Mouse (Mus musculus) embryonic fibroblast, embryonic 13.5 days (primary cell): ENCODE measurements around the gene Nptx1. TPM values are rescaled to one million over a fixed set of nuclear protein-coding genes. Genes with fewer than 3 reads are reported as not detected.

Experiments
- H3K27ac ChIP-seq: 2 replicates; pipeline ENCODE4 v1.5.1; 2012; ENCODE audit warnings: low read length, control low read depth, inconsistent platforms; ENCODE audit not compliant: insufficient read depth
- H3K4me1 ChIP-seq: 2 replicates; pipeline ENCODE4 v1.6.1; 2011; ENCODE audit warnings: low read length; ENCODE audit not compliant: control insufficient read depth, insufficient read depth
- H3K4me3 ChIP-seq: 2 replicates; pipeline ENCODE4 v1.5.1; 2011; ENCODE audit warnings: mild to moderate bottlenecking, control low read depth, low read length; ENCODE audit not compliant: insufficient read depth
- CTCF ChIP-seq: IDR thresholded peaks from 2 replicates; pipeline ENCODE4 v1.5.1; 2011; ENCODE audit warnings: mild to moderate bottlenecking, control low read depth, low read length, moderate library complexity, borderline replicate concordance; ENCODE audit not compliant: insufficient read depth
- POLR2A ChIP-seq: IDR thresholded peaks from 2 replicates; pipeline ENCODE4 v1.6.1; 2011; ENCODE audit warnings: low read depth, mild to moderate bottlenecking, control low read depth, low read length, moderate library complexity
- polyA plus RNA-seq: library from polyadenylated mRNA; stranded (reverse); fragments of >200 nt; gene quantifications from 2 replicates; pipeline ENCODE4 v1.2.4, GENCODE M21; 2011; ENCODE audit warnings: low read depth; ENCODE audit not compliant: missing spikeins, insufficient read length

The Nptx1 gene
- polyA plus RNA-seq, 1 experiment, result 1.2 TPM

DNA sequence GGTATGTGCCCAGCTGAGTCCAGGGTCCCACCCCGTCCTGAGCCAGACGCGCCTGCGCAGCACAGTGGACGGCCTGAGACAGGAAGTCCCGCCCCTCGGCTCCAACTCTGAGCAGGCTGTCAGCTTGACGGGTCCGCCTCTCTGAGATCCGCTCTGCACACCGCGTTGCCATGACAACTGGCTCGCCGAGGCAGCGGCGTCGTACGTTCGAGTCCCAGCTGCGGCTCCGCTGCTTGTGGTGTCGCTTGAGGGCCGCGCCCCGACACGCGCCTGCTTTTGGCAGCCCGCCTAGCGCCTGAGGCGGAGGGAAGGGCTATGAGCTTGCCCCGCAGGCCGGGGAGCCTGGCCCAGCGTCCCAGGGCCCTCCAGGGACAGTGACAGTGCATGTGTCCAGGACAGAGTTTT, 23.0 kb downstream of the Nptx1 start:
- Histone ChIP-seq H3K4me3 (0 out of 2 replicates have a peak overlapping the region, but pooled peaks have one; percentile 5), H3K4me1 (no peaks in the 10 kb centered on the region), H3K27ac (no peak overlapping the region)
- no peak for TF ChIP-seq POLR2A
- TF ChIP-seq CTCF, result no peak

DNA sequence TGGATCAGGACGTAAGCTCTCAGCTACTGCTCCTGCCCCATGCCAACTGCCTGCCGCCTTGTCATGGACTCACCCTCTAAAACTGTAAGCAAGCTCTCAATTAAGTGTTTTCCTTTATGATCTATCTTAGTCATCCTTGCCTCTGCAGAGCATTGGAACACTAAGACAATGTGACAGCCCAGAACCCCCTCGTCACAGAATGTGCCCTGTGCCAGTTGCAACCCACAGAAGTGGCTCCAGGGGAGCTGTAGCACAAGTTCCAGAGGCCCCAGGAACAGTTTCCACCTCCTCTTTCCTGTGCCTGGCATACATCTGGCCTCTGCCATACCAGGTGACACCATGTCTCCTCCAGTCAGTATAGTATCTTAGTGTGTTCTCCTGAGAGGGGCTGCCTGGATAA, 24.2 kb downstream of the Nptx1 start:
- no peaks in the 10 kb centered on the region for H3K4me1 ChIP-seq
- H3K4me3 ChIP-seq, result no peak overlapping the region
- no peak overlapping the region for H3K27ac ChIP-seq
- TF ChIP-seq POLR2A (no peak), CTCF (no peak)

DNA sequence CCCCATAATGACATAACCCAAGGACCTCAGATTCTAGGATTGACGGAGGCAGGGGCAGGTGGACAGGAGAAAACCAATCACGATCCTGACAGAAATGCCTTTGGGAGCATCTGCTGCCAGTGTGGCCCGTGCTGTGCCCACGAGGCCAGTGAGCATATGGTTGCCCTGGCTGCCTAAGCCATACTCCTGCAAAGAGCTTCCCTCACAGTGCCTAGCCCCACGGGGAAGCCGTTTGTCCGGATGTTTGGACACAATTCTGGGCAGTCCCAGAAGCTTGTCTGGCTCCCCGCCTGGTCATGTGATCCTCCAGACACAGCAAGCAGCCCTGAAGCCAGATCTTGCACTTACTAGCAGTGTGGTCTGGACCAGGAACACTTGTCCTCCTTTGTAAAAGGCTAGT, 24.8 kb downstream of the Nptx1 start:
- H3K4me3 ChIP-seq, result no peak overlapping the region
- H3K4me1 ChIP-seq, result no peaks in the 10 kb centered on the region
- TF ChIP-seq CTCF (no peak), POLR2A (no peak)
- H3K27ac ChIP-seq, result no peak overlapping the region

DNA sequence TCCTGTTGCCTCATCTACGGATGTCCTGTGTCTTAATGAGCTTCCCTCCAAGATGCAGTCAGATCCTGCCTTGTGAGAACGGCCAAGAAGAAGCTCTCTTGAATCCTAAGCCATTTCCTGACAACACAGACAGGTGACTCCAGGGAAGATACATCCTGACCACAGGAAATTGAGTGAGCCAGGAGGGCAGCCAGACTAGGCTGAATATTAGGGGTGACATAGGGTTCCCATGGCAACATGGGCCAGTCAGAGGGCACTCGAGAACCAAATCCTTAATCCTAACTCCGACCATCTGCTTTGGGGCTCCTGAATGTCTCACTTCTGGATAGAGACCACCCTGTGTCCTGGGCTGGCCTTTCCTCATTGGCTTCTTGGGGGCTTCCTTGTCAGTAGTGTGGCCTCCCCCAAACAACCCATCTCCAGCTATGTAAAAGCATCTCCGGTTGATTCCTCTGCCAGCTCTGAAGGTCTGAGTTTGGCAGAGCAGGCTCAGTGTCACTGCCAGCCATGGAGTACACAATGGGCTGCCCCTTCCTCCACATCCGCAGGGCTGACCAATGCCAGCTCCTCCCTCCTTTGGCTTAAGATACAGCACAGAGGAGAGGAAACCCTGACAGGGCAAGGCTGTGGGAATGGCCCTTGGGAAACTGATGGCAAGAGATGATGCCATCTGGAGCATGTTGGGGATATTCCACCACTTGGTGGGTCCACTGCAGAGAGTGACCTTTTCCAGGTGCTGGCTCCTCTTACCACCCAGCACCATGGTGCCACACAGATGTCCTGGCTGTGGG, 25.4 kb downstream of the Nptx1 start:
- no peaks in the 10 kb centered on the region for H3K4me1 ChIP-seq
- H3K27ac ChIP-seq, result no peak overlapping the region
- TF ChIP-seq POLR2A (no peak), CTCF (no peak)
- no peak overlapping the region for H3K4me3 ChIP-seq

DNA sequence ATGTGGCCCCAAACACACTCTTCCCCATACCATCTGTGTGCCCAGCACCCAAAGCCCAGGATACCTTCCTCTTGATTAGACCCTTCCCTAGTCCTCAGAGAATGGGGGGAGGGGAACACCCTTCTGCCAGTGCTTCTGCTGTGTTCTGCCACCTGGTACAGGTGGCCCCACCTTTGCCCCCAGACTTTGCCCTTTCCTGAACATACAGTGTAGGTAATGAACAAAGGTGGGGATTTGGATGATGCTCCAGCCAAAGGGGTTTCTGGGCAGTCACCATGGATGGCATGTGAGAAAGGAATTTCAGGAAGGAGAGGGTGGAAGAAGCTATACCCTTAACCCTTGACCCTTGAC, 26.9 kb downstream of the Nptx1 start:
- Histone ChIP-seq H3K27ac (no peak overlapping the region), H3K4me3 (no peak overlapping the region), H3K4me1 (no peaks in the 10 kb centered on the region)
- TF ChIP-seq POLR2A, result no peak

DNA sequence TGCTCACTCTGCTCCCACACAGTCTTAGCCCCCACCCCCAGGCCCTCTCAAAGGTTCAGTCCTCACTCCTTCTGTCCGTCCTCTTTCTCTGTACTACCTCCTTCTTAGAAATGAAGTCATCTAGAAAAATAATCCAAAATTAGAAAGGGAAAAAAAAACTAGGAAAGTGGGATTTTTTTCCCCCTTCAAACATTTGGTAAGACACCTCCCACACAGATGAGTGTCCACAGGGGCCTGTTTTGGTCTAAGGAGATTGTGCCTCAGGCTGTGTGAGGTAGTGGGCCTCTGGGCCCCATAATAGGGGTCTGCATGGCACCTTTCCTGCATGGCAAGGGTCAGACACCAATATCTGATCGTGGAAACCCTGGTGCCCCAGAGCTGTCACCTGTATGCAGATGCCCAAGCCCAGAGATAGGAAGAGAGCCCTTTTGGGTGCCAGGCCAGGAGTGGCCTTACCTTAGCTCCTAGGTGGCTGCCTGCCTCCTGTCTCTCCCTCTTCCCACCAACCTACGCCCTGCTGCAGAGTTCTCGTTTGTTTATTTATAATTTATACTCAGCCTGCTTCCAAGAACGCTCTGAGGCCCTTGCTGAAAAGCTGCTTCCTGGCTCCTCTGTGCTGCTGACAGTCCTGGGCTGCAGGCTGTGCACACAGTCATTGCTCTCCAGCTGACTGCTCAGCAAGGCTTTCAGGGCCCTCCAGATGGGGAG, 27.4 kb downstream of the Nptx1 start:
- Histone ChIP-seq H3K27ac (no peak overlapping the region), H3K4me1 (no peaks in the 10 kb centered on the region), H3K4me3 (no peak overlapping the region)
- TF ChIP-seq POLR2A (no peak), CTCF (no peak)

DNA sequence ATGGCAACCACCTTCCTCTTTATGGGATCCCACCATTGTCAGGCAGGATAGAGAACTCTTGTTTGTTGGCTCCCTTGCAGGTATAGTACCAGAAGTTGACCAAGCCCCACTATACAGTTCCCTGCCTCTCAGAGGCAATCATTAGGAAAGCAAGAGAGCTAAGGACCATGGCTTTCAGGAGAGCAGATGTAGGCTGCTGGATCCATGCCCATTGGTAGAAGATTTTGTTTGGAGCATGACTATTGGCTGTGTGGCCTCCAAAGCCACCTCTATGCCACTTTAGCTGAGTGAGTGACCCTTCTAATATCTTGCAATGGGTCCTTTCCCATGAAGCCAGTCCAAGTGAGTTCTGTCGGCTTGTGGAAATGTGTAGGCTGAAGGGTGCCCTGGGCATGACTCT, 28.2 kb downstream of the Nptx1 start:
- TF ChIP-seq POLR2A, result no peak
- Histone ChIP-seq H3K27ac (no peak overlapping the region), H3K4me1 (no peaks in the 10 kb centered on the region), H3K4me3 (no peak overlapping the region)

DNA sequence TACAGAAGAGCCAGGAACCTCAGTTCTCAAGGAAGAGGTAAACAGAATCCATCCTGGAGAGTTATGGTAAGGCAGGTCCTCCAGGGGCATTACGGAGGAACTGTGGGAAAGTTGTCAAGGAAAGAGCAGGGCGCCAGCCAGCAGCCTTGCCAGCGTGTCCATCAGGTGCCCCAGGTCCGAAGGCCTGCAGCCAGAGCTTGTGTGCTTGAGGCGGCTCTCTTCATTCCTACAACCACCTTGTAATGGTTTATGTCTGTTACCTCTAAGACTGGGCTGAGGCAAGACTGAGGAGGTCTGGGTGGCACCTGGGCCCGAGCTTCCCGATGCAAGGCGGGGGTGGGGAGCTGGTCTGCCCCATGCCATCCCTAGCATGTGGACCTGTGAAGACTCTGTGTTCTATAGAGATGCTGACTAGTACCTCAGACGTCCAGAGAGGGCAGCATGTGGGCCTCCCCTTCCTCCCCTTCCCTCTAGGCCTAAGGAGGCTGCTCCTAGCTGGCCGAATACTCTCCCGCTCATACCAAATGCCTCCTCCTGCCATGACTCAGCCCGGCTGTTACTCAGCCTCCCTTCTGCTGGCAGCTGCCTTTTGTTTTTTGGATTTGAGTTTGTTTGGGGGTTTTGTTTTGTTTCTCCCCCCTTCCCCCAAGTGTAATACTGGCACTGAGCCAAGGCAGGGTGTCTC, 30.7 kb downstream of the Nptx1 start:
- H3K27ac ChIP-seq, result no peak overlapping the region
- no peaks in the 10 kb centered on the region for H3K4me1 ChIP-seq
- TF ChIP-seq CTCF (peak; percentile 23; the same call in 1 of the 2 replicates), POLR2A (no peak)
- H3K4me3 ChIP-seq, result no peak overlapping the region

DNA sequence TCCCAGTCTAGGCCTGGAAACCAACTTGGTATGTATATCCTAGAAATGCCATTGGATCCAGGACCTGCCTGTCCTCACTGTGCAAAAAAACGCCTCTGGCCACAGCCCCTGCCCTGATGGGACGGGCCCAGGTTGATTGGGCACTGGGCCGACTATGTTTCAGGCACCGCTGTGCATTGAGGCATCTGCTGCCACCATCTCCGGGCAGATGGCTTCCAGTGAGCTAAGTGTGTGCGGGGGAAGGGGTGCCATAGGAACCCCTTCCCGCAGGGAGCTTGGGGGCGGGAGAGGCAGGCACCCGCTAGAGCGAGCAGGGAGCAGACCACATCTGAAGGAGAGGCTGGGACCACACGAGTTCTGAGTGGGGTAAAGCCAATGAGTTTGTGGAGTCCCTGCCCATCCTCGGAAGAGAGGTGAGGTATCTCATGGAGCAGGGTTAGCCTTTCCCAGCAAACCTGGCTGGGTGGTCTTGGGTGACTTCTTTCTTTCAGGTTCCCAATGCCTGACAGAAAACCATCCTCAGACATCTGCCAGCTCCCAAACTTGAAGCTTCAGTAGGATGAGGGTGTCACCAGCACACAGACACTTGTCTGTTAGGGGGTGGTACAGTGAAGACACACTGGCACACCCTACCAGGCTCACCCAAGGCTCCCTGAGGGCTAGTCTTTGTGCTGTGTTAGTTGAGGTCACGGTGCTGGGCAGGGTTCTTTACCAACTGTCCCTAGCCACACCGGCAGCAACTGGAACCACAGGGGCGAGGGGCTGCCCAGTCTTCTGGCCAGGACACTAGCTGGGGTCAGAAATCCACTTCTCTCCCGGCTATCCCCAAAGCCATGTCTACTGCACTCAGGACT, 31.5 kb downstream of the Nptx1 start:
- H3K4me3 ChIP-seq, result no peak overlapping the region
- no peaks in the 10 kb centered on the region for H3K4me1 ChIP-seq
- TF ChIP-seq CTCF (no peak), POLR2A (no peak)
- H3K27ac ChIP-seq, result no peak overlapping the region
